Mouse (Mus musculus) embryo, embryonic 11 days (tissue): ENCODE results near the gene Camk2b.

Source experiments
- DNase-seq: peaks from one replicate; pipeline ENCODE4 v3.0.0-alpha.2; 2015

Gene Camk2b

DNA sequence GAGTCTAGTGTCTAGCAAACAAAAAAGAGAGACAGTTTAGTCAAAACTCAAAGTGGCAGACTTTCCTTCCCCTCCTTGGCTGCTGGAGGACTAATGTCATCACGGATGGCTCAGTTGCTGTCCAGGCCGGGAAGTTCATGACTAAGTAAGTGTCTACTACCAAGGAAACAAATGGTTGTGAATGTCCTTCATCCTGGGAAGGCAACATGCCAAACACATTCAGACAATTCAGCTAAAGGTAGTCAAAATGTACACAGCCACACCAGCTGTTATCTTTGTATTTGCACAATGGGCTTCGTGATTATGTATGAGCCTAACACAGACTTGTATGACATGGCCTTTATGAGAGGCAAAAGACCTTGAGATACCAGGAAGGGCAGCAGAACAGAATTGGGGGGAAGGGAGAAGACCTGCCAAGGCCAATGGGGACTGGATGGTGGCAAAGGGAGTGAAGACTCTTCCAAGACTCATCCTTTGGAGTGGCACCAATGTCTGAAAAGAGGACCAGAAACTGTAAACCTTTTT is 139.4 kb downstream of the Camk2b start:
- DNase-seq = no peak

- no peak for DNase-seq
Measured at GRCm38 (mm10) chr11:5924699-5925098, 141.5 kb downstream of the Camk2b start.

GRCm38 (mm10) chr11:5920323-5920960 is 145.7 kb downstream of the Camk2b start:
- DNase-seq = no peak
